Mouse (Mus musculus) heart, embryonic 15.5 days (tissue): ENCODE results near the gene Gm45234. TPM values are rescaled to one million over a fixed set of nuclear protein-coding genes. Genes with fewer than 3 reads are reported as not detected.

Experiments
- ATAC-seq: fragments of 200-750 bp; cut with Nextera tagmentation; replicated peaks from 2 replicates; pipeline ENCODE4 v1.8.0; 2017; ENCODE audit warnings: low read depth, moderate TSS enrichment; ENCODE audit not compliant: insufficient number of reproducible peaks, insufficient read depth, low FRiP score
- H3K27ac ChIP-seq: fragments of 300-500 bp; sonication (generic); 2 replicates; pipeline ENCODE4 v1.5.1; 2015; ENCODE audit warnings: mild to moderate bottlenecking, inconsistent platforms
- H3K27me3 ChIP-seq: fragments of 300-500 bp; sonication (generic); 2 replicates; pipeline ENCODE4 v1.6.1; 2015; ENCODE audit warnings: inconsistent platforms
- H3K36me3 ChIP-seq: fragments of 300-500 bp; sonication (generic); 2 replicates; pipeline ENCODE4 v1.6.1; 2015; ENCODE audit warnings: mild to moderate bottlenecking, inconsistent platforms
- H3K4me1 ChIP-seq: fragments of 300-500 bp; sonication (generic); replicated peaks from 2 replicates; pipeline ENCODE4 v1.6.1; 2015; ENCODE audit warnings: inconsistent platforms
- H3K4me2 ChIP-seq: fragments of 300-500 bp; sonication (generic); 2 replicates; pipeline ENCODE4 v1.6.1; 2015; ENCODE audit warnings: inconsistent platforms, mild to moderate bottlenecking, moderate library complexity
- H3K4me3 ChIP-seq: fragments of 300-500 bp; sonication (generic); 2 replicates; pipeline ENCODE4 v1.5.1; 2015; ENCODE audit warnings: mild to moderate bottlenecking, inconsistent platforms
- H3K9ac ChIP-seq: fragments of 300-500 bp; sonication (generic); 2 replicates; pipeline ENCODE4 v1.6.1; 2015; ENCODE audit warnings: mild to moderate bottlenecking, inconsistent platforms
- H3K9me3 ChIP-seq: fragments of 300-500 bp; sonication (generic); replicated peaks from 2 replicates; pipeline ENCODE4 v1.6.1; 2016; ENCODE audit warnings: inconsistent platforms
- WGBS: fragments of 180-500 bp; shearing (Covaris S2); methylation state at CpG from one replicate; pipeline ENCODE4 v1.1.7; 2015; ENCODE audit warnings: mixed read lengths; 5-methylcytosine and 5-hydroxymethylcytosine counted together
- microRNA counts: library from miRNA; unstranded; fragments of <30 nt; microRNA quantifications from one replicate; lab custom pipeline; 2016
- microRNA-seq: library from miRNA; unstranded; fragments of <30 nt; microRNA quantifications from one replicate; pipeline ENCODE4, GENCODE M21; 2016
- polyA plus RNA-seq: library from polyadenylated mRNA; unstranded; fragments of >200 nt; fragmentation: Nextera tagmentation; extraction: Ambion mirVana; gene quantifications from 2 replicates; pipeline ENCODE4 v1.2.1, GENCODE M21; 2015

The Gm45234 gene
- polyA plus RNA-seq, 1 experiment from 2014 or later, result not detected

GRCm38 (mm10) chr6:124693243-124693981 is 62.4 kb downstream of the Gm45234 start:
- Histone ChIP-seq H3K27ac (peak overlapping the region; percentile 73), H3K36me3 (no peaks in the 10 kb centered on the region), H3K9ac (no peak overlapping the region), H3K4me3 (no peak overlapping the region), H3K9me3 (no peaks in the 10 kb centered on the region), H3K4me1 (peaks cover 18% of the 10 kb centered on the region), H3K27me3 (no peaks in the 10 kb centered on the region), H3K4me2 (no peak overlapping the region)
- 70% methylated on average over 15 of the region's 15 CpGs for WGBS
- no peak for ATAC-seq

GRCm38 (mm10) chr6:124690517-124690916 is 65.3 kb downstream of the Gm45234 start:
- 88% methylated on average over 3 of the region's 3 CpGs for WGBS
- no peaks in the 10 kb centered on the region for H3K9me3 ChIP-seq

More at GRCm38 (mm10) chr6:124690517-124690916, 65.3 kb downstream of the Gm45234 start:
- peaks cover 24% of the 10 kb centered on the region for H3K4me1 ChIP-seq
- no peaks in the 10 kb centered on the region for H3K27me3 ChIP-seq
- no peak overlapping the region for H3K27ac ChIP-seq
- no peak for ATAC-seq
- H3K4me3 ChIP-seq, result no peak overlapping the region
- H3K36me3 ChIP-seq, result no peaks in the 10 kb centered on the region
- H3K9ac ChIP-seq, result no peak overlapping the region
- H3K4me2 ChIP-seq, result no peak overlapping the region

MicroRNAs encoded within 50 kb of the gene (microRNA counts, 519-probe panel; counts per million panel counts)
- microRNA mmu-miR-141 (lab: Ali Mortazavi, UCI) (895 counts per million, percentile 3 among the panel's probes with 10 or more counts), microRNA mmu-miR-200c (lab: Ali Mortazavi, UCI) (2,284 counts per million, percentile 38 among the panel's probes with 10 or more counts)

Small RNA genes within 50 kb of the gene (microRNA-seq; reads per million reads assigned to microRNA genes)
- gene Mir141, result 237 reads per million, percentile 62 among the genes with 10 or more reads in this experiment
- 2,049 reads per million, percentile 83 among the genes with 10 or more reads in this experiment for gene Mir200c

Other genes starting within 250 kb of the Gm45234 start
- 1.5 and 2.0 TPM in 2 replicates for gene C1ra, start 243.6 kb downstream of the Gm45234 start, polyA plus RNA-seq
- gene C1s1, start 213.7 kb downstream of the Gm45234 start, polyA plus RNA-seq, result 2.0 and 3.6 TPM in 2 replicates
- not detected in 2 replicates for gene C1rb, start 185.7 kb downstream of the Gm45234 start, polyA plus RNA-seq
- not detected in 2 replicates for gene C1s2, start 119.9 kb downstream of the Gm45234 start, polyA plus RNA-seq
- 41.0 and 53.6 TPM in 2 replicates for gene Lpcat3, start 93.0 kb downstream of the Gm45234 start, polyA plus RNA-seq
- 108 and 121 TPM in 2 replicates for gene Emg1, start 43.8 kb downstream of the Gm45234 start, polyA plus RNA-seq
- gene Phb2, start 43.7 kb downstream of the Gm45234 start, polyA plus RNA-seq, result 307 and 324 TPM in 2 replicates
- gene Ptpn6, start 17.3 kb downstream of the Gm45234 start, polyA plus RNA-seq, result 5.6 and 21.1 TPM in 2 replicates
- 387 and 416 TPM in 2 replicates for gene Grcc10, start 14.6 kb downstream of the Gm45234 start, polyA plus RNA-seq
- gene Atn1, start 503 bp upstream of the Gm45234 start, polyA plus RNA-seq, result 9.3 and 11.7 TPM in 2 replicates
- gene Eno2, start 13.7 kb upstream of the Gm45234 start, polyA plus RNA-seq, result 2.7 and 4.3 TPM in 2 replicates
- gene Lrrc23, start 23.7 kb upstream of the Gm45234 start, polyA plus RNA-seq, result 0.83 and 1.0 TPM in 2 replicates
- gene Spsb2, start 52.6 kb upstream of the Gm45234 start, polyA plus RNA-seq, result 7.0 and 9.8 TPM in 2 replicates
- 1,247 and 1,352 TPM in 2 replicates for gene Tpi1, start 58.3 kb upstream of the Gm45234 start, polyA plus RNA-seq
- gene Usp5, start 73.5 kb upstream of the Gm45234 start, polyA plus RNA-seq, result 87.2 and 114 TPM in 2 replicates
- 117 and 128 TPM in 2 replicates for gene Cdca3, start 73.5 kb upstream of the Gm45234 start, polyA plus RNA-seq
- 4.9 and 5.2 TPM in 2 replicates for gene Gnb3, start 84.3 kb upstream of the Gm45234 start, polyA plus RNA-seq
- gene P3h3, start 101.7 kb upstream of the Gm45234 start, polyA plus RNA-seq, result 14.0 and 24.2 TPM in 2 replicates
- gene Gpr162, start 108.0 kb upstream of the Gm45234 start, polyA plus RNA-seq, result 2.2 and 2.4 TPM in 2 replicates
- 0.05 and 0.68 TPM in 2 replicates for gene Cd4, start 132.2 kb upstream of the Gm45234 start, polyA plus RNA-seq
- gene Lag3, start 155.7 kb upstream of the Gm45234 start, polyA plus RNA-seq, result 1.2 and 1.7 TPM in 2 replicates
- 255 and 294 TPM in 2 replicates for gene Ptms, start 164.1 kb upstream of the Gm45234 start, polyA plus RNA-seq
- gene Mlf2, start 175.4 kb upstream of the Gm45234 start, polyA plus RNA-seq, result 358 and 371 TPM in 2 replicates
- gene Cops7a, start 209.5 kb upstream of the Gm45234 start, polyA plus RNA-seq, result 129 and 139 TPM in 2 replicates
- 0.62 and 1.1 TPM in 2 replicates for gene Pianp, start 240.7 kb upstream of the Gm45234 start, polyA plus RNA-seq